Mouse (Mus musculus) erythroblast, embryonic 14.5 days (primary cell): ENCODE results near the gene Olfr92.

Source experiments
- GATA1 ChIP-seq: IDR thresholded peaks from 2 replicates; pipeline ENCODE4 v1.6.1; 2012; ENCODE audit warnings: low read length, inconsistent platforms, mixed read lengths
- TAL1 ChIP-seq: IDR thresholded peaks from 3 replicates; pipeline ENCODE4 v1.6.1; 2012; ENCODE audit warnings: low read length, inconsistent platforms, mixed read lengths

- no peak for TF ChIP-seq TAL1
- TF ChIP-seq GATA1: no peak
These were observed 53.9 kb downstream of the Olfr92 start for GRCm38 (mm10) chr17:37065993-37066392.
